Mouse (Mus musculus): ENCODE results near the gene Elk4.

DNA sequence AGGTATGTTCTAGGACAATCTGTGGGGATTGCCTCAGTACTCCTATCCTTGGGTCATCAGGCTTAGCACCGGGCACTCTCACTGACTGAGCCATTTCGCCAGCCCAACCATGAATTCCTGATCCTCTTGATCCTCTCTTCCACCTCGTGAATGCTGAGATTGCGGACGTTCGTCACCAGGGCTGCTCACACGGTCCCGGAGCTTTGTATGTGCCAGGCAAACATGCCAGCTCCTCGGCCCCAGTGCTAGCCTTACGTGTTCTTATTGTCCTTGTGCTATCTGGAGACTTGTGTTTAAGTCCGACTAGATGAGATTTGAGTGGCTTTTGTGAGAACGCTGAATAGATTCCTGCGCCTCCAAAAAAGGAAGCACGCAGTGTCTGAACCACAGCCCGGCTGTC, 20.0 kb upstream of the Elk4 start:
- TF ChIP-seq CTCF (IDR thresholded peaks at IDR 0.05; ENCODE audit: extremely low read depth, insufficient read depth, insufficient read length, insufficient replicate concordance) (no peak), POLR2A (IDR thresholded peaks at IDR 0.05; ENCODE audit: low read depth, low read length) (no peak)
